Mouse (Mus musculus) neural tube, embryonic 13.5 days (tissue): ENCODE measurements at regions not wholly inside any gene's neighbourhood (a gene's known extent, or its start where the extent isn't known, plus 50 kb on each side); places are given as distances from the start of the nearest gene placed in this dataset.
A peak's percentile ranks its signal among the peaks of the same experiment; 100 is the strongest.

Experiments used
- ATAC-seq: fragments of 200-750 bp; cut with Nextera tagmentation; 2 replicates; pipeline ENCODE4 v1.8.0; 2017; ENCODE audit warnings: low read depth, mild to moderate bottlenecking, moderate TSS enrichment, moderate library complexity
- H3K27ac ChIP-seq: fragments of 300-500 bp; sonication (generic); replicated peaks from 2 replicates; pipeline ENCODE4 v1.5.1; 2015; ENCODE audit warnings: moderate library complexity, mild to moderate bottlenecking, inconsistent platforms
- H3K27me3 ChIP-seq: fragments of 300-500 bp; sonication (generic); 2 replicates; pipeline ENCODE4 v1.6.1; 2015; ENCODE audit warnings: mild to moderate bottlenecking, inconsistent platforms
- H3K36me3 ChIP-seq: fragments of 300-500 bp; sonication (generic); 2 replicates; pipeline ENCODE4 v1.6.1; 2015; ENCODE audit warnings: mild to moderate bottlenecking, inconsistent platforms
- H3K4me1 ChIP-seq: fragments of 300-500 bp; sonication (generic); replicated peaks from 2 replicates; pipeline ENCODE4 v1.6.1; 2015; ENCODE audit warnings: inconsistent platforms
- H3K4me2 ChIP-seq: fragments of 300-500 bp; sonication (generic); 2 replicates; pipeline ENCODE4 v1.6.1; 2015; ENCODE audit warnings: inconsistent platforms, mild to moderate bottlenecking, moderate library complexity
- H3K4me3 ChIP-seq: fragments of 300-500 bp; sonication (generic); 2 replicates; pipeline ENCODE4 v1.5.1; 2015; ENCODE audit warnings: mild to moderate bottlenecking, inconsistent platforms
- H3K9ac ChIP-seq: fragments of 300-500 bp; sonication (generic); 2 replicates; pipeline ENCODE4 v1.6.1; 2015; ENCODE audit warnings: moderate library complexity, mild to moderate bottlenecking, inconsistent platforms
- H3K9me3 ChIP-seq: fragments of 300-500 bp; sonication (generic); 2 replicates; pipeline ENCODE4 v1.6.1; 2016; ENCODE audit warnings: inconsistent platforms
- WGBS: fragments of 180-500 bp; shearing (Covaris S2); methylation state at CpG from one replicate; pipeline ENCODE4 v1.1.7; 2015; 5-methylcytosine and 5-hydroxymethylcytosine counted together

DNA sequence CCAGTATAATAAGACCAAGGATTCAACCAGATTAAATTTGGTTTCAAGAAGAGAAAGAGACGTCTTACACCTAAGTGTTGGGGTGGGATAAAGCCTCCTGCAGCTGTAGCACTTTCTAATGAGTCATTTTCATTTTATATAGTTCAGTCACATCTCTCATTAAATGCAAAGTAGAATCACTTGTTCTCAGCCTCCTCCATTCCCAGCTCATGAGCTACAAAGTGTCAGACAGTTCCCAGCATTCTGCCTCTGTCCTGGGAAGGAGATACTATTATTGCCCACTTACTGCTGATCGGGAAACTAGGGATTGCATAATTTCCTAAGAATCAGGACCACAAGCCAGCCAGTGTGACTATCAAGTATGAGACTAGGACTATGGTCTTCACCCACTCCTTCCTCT, 158.9 kb downstream of the Tph2 start:
- no peak overlapping the region for H3K4me2 ChIP-seq
- H3K36me3 ChIP-seq = no peaks in the 10 kb centered on the region
- no peaks in the 10 kb centered on the region; the same call in 1 of the 2 replicates for H3K4me1 ChIP-seq
- no peaks in the 10 kb centered on the region for H3K27me3 ChIP-seq
- no peaks in the 10 kb centered on the region for H3K9me3 ChIP-seq
- 86% methylated on average over 2 of the region's 2 CpGs for WGBS
- no peak overlapping the region for H3K27ac ChIP-seq
- no peak overlapping the region for H3K9ac ChIP-seq
- ATAC-seq = no peak
- no peak overlapping the region for H3K4me3 ChIP-seq

DNA sequence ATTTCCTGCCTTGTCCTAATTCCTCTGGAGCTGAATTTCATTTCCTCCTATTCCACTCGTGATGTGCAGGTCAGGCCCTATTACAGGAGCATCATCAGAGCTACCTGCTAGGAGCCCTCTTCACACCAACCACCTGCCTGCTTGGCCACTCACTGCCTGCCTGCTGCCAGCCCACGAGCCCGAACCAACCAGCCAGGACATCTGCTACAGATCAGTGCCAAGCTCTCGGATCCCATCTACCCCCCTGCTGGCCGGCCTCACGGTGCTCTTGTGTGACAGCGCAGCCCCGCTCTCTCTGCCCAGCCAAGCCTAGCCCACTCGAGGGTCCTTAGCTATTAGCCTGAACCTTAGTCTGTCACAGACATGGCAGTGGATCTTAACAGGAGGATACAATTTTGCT, 165.4 kb downstream of the Tph2 start:
- H3K9ac ChIP-seq = no peak overlapping the region
- no peaks in the 10 kb centered on the region for H3K27me3 ChIP-seq
- H3K4me3 ChIP-seq = no peak overlapping the region
- H3K9me3 ChIP-seq = no peaks in the 10 kb centered on the region
- H3K4me2 ChIP-seq = no peak overlapping the region
- no peak overlapping the region for H3K27ac ChIP-seq
- H3K36me3 ChIP-seq = no peaks in the 10 kb centered on the region
- ATAC-seq = 0 out of 2 replicates have a peak, but pooled peaks have one; percentile 47
- 67% methylated on average over 9 of the region's 9 CpGs for WGBS
- H3K4me1 ChIP-seq = no peaks in the 10 kb centered on the region

GRCm38 (mm10) chr10:115013491-115014001, 171.3 kb downstream of the Tph2 start:
- Histone ChIP-seq H3K27ac (no peak overlapping the region), H3K4me1 (peaks cover 15% of the 10 kb centered on the region), H3K4me3 (0 out of 2 replicates have a peak overlapping the region, but pooled peaks have one; percentile 4), H3K27me3 (no peaks in the 10 kb centered on the region), H3K4me2 (peak overlapping the region; percentile 46), H3K36me3 (no peaks in the 10 kb centered on the region), H3K9me3 (no peaks in the 10 kb centered on the region), H3K9ac (no peak overlapping the region)
- WGBS = 16% methylated on average over 11 of the region's 11 CpGs
- ATAC-seq = no peak

DNA sequence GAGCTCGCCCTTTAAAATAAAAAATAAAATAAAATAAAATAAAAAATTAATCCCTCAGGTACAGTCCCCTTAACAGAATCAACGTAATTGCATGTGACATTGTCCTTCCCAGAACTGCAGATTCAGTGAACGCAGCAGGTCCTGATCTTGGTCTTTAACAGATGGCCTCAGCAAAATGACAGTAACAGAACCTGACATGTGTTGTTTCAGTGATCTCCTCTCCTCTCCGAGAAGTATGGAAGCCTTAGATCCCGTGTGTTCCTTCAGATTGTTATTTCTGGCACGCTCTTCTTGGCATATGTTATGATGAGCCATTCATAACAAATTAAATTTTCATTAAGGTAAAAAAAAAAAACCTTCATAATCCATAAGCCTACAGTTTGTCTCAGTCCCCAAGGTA, 171.9 kb downstream of the Tph2 start:
- H3K9me3 ChIP-seq = no peaks in the 10 kb centered on the region
- ATAC-seq = no peak
- no peaks in the 10 kb centered on the region for H3K36me3 ChIP-seq
- H3K27me3 ChIP-seq = no peaks in the 10 kb centered on the region
- no peak overlapping the region for H3K27ac ChIP-seq
- no peak overlapping the region for H3K4me3 ChIP-seq
- H3K4me1 ChIP-seq = peaks cover 15% of the 10 kb centered on the region
- no peak overlapping the region for H3K9ac ChIP-seq
- WGBS = 57% methylated on average over 6 of the region's 6 CpGs
- H3K4me2 ChIP-seq = peak overlapping the region; percentile 46; the same call in 1 of the 2 replicates

GRCm38 (mm10) chr10:115012316-115012715, 172.5 kb downstream of the Tph2 start:
- Histone ChIP-seq H3K9ac (no peak overlapping the region), H3K4me1 (peaks cover 15% of the 10 kb centered on the region), H3K27ac (no peak overlapping the region), H3K27me3 (no peaks in the 10 kb centered on the region), H3K36me3 (no peaks in the 10 kb centered on the region), H3K4me3 (no peak overlapping the region), H3K9me3 (no peaks in the 10 kb centered on the region), H3K4me2 (no peak overlapping the region)
- 49% methylated on average over 7 of the region's 7 CpGs for WGBS
- no peak for ATAC-seq

GRCm38 (mm10) chr10:115011911-115012310, 172.9 kb downstream of the Tph2 start:
- Histone ChIP-seq H3K9me3 (no peaks in the 10 kb centered on the region), H3K4me3 (no peak overlapping the region), H3K4me2 (no peak overlapping the region), H3K27me3 (no peaks in the 10 kb centered on the region), H3K4me1 (peaks cover 15% of the 10 kb centered on the region), H3K9ac (no peak overlapping the region), H3K36me3 (no peaks in the 10 kb centered on the region), H3K27ac (no peak overlapping the region)
- ATAC-seq = no peak
- 79% methylated on average over 3 of the region's 3 CpGs for WGBS

GRCm38 (mm10) chr10:114996400-114996799, 188.4 kb downstream of the Tph2 start:
- Histone ChIP-seq H3K9ac (no peak overlapping the region), H3K4me2 (no peak overlapping the region), H3K27me3 (no peaks in the 10 kb centered on the region), H3K9me3 (no peaks in the 10 kb centered on the region), H3K36me3 (no peaks in the 10 kb centered on the region), H3K27ac (no peak overlapping the region), H3K4me1 (no peaks in the 10 kb centered on the region), H3K4me3 (no peak overlapping the region)
- no peak for ATAC-seq
- 77% methylated on average over 3 of the region's 3 CpGs for WGBS

DNA sequence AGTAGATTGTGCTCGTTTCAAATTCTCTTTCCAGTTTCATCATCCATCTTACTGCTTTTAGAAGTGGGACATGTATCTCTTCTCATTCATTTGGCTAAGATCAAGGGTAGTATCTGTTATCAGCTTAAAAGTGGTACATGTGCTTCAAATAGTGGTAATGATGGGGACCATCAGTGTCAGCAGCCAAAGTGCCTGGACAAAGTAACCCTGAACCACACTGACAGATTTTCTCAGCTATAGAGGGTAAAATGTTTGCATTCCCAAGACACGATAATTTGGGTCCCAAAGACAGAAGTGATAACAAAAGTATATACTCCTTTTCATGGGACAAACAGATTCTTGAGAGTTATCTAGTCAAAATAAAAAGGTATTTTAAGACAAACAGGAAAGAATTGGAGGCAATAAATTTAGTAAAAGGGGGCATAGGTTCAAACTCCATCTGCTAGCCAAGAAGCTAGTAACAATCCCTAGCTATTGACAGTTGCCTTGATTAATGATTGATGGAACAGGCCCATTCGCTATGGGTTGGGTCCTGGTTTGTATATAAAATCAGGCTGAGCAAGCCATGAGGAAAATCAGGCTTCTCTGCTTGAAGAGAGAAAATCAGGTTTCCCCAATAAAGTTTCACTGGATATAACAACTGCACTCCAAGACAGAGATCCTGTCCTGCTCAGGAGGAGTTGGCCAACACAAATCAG, 189.5 kb downstream of the Tph2 start:
- WGBS = 76% methylated on average over 3 of the region's 3 CpGs
- ATAC-seq = no peak
- no peaks in the 10 kb centered on the region for H3K9me3 ChIP-seq

DNA sequence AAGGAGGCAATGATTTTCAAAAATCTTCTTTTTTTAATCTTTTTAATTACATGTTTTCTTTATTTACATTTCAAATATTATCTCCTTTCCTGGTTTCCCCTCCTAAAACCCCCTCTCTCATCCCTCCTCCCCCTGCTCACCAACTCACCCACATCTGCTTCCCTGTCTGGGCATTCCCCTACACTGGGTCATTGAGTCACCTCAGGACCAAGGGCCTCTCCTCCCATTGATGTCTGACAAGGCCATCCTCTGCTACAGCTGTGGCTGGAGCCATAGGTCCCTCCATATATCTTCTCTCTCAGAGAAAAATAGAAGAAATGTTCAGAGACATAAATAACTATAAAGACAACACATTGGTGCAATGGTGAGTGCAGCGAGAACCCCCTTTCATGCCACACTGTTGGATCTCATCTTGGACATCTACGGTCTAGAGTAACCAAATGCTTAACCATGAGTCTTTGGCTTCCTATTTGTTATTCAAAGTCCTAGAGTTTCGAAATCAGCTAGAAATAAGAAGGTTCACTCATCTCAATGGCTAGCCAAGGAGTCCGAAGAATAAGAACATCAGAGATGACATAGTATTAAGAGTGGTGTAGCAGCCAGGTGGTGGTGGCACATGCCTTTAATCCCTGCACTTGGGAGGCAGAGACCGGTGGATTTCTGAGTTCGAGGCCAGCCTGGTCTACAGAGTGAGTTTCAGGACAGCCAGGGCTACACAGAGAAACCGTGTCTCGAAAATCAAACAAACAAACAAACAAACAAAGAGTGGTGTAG, 186.5 kb upstream of the Trhde start:
- Histone ChIP-seq H3K4me2 (no peak overlapping the region), H3K27ac (no peak overlapping the region), H3K9ac (no peak overlapping the region), H3K4me3 (no peak overlapping the region), H3K9me3 (no peaks in the 10 kb centered on the region), H3K4me1 (no peaks in the 10 kb centered on the region), H3K27me3 (no peaks in the 10 kb centered on the region), H3K36me3 (no peaks in the 10 kb centered on the region)
- 92% methylated on average over 8 of the region's 8 CpGs for WGBS
- no peak for ATAC-seq

More for the DNA sequence above, 189.5 kb downstream of the Tph2 start:
- Histone ChIP-seq H3K27ac (no peak overlapping the region), H3K9ac (no peak overlapping the region), H3K4me3 (no peak overlapping the region), H3K4me1 (no peaks in the 10 kb centered on the region), H3K36me3 (no peaks in the 10 kb centered on the region), H3K4me2 (no peak overlapping the region), H3K27me3 (no peaks in the 10 kb centered on the region)

DNA sequence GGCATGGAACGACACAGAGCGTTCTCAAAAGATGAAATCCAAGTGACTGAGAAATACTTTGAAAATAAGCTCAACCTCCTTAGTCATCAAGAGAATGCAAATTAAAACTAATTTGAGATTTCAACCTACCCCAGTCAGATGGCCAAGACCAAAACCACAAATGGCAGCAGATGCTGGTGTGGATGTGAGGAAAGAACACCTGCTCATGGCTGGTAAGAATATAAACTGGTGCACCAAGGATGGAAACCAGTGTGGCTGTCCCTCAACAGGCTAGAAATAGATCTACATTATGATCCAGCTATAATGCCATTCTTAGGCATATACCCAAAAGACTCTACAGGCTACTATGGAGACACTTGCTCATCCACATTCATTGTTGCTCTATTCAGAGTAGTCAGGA, 170.3 kb upstream of the Trhde start:
- Histone ChIP-seq H3K9ac (no peak overlapping the region), H3K4me3 (no peak overlapping the region), H3K36me3 (no peaks in the 10 kb centered on the region), H3K4me2 (no peak overlapping the region), H3K27ac (no peak overlapping the region), H3K9me3 (no peaks in the 10 kb centered on the region), H3K27me3 (no peaks in the 10 kb centered on the region), H3K4me1 (no peaks in the 10 kb centered on the region)
- ATAC-seq = no peak
- 92% methylated on average over 2 of the region's 2 CpGs for WGBS

- no peaks in the 10 kb centered on the region for H3K9me3 ChIP-seq
- no peak overlapping the region for H3K4me2 ChIP-seq
- H3K4me3 ChIP-seq = no peak overlapping the region
- ATAC-seq = no peak
- no peak overlapping the region for H3K27ac ChIP-seq
- H3K9ac ChIP-seq = no peak overlapping the region
- no peaks in the 10 kb centered on the region for H3K36me3 ChIP-seq
- H3K27me3 ChIP-seq = no peaks in the 10 kb centered on the region
- H3K4me1 ChIP-seq = no peaks in the 10 kb centered on the region
- WGBS = 89% methylated on average over 2 of the region's 2 CpGs
Measured at GRCm38 (mm10) chr10:114963656-114964055, 161.5 kb upstream of the Trhde start.

- 30% methylated on average over 3 of the region's 3 CpGs for WGBS
- no peak overlapping the region for H3K27ac ChIP-seq
- no peak overlapping the region for H3K4me2 ChIP-seq
- H3K4me3 ChIP-seq = no peak overlapping the region
- H3K4me1 ChIP-seq = 0 out of 2 replicates have a peak, but pooled peaks cover 3% of the 10 kb centered on the region
- H3K9me3 ChIP-seq = no peaks in the 10 kb centered on the region
- H3K9ac ChIP-seq = no peak overlapping the region
- no peak for ATAC-seq
- H3K36me3 ChIP-seq = no peaks in the 10 kb centered on the region
- no peaks in the 10 kb centered on the region for H3K27me3 ChIP-seq
Measured at GRCm38 (mm10) chr10:114957909-114958308, 155.8 kb upstream of the Trhde start.
